Mouse (Mus musculus) MEL (cell line): ENCODE data around the gene Matn3. TPM values are rescaled to one million over a fixed set of nuclear protein-coding genes. Genes with fewer than 3 reads are reported as not detected.

Experiments used
- DNase-seq: peaks from one replicate; pipeline ENCODE4 v3.0.0; 2011; ENCODE audit warnings: low read depth, low spot score
- H3K27ac ChIP-seq: 2 replicates; pipeline ENCODE4 v1.5.1; 2012; ENCODE audit warnings: low read depth, mild to moderate bottlenecking, control low read depth, low read length, moderate library complexity; ENCODE audit not compliant: control insufficient read depth
- H3K27me3 ChIP-seq, 2 experiments: fragments of 150-350 bp in 1 of 2; sonication (generic) in 1 of 2; 2 replicates each; pipeline ENCODE4 v1.6.1; 2012; ENCODE audit warnings: low read length in 2 of 2, mild to moderate bottlenecking in 2 of 2, improper control_type of control experiment in 1 of 2, moderate library complexity in 1 of 2; ENCODE audit not compliant: insufficient read depth in 2 of 2, control insufficient read depth in 1 of 2
- H3K36me3 ChIP-seq, 2 experiments: 2 replicates each; pipeline ENCODE4 v1.6.1; 2012 to 2014; ENCODE audit warnings: low read length in 2 of 2, improper control_type of control experiment in 1 of 2, inconsistent platforms in 1 of 2, mild to moderate bottlenecking in 1 of 2; ENCODE audit not compliant: insufficient read depth in 2 of 2, control insufficient read depth in 1 of 2
- H3K4me1 ChIP-seq, 2 experiments: fragments of 150-350 bp in 1 of 2; sonication (generic) in 1 of 2; 2 replicates each; pipeline ENCODE4 v1.6.1; 2012; ENCODE audit warnings: low read length in 2 of 2, improper control_type of control experiment in 1 of 2, mild to moderate bottlenecking in 1 of 2; ENCODE audit not compliant: insufficient read depth in 2 of 2, control insufficient read depth in 1 of 2
- H3K4me3 ChIP-seq, 2 experiments: fragments of 150-350 bp in 1 of 2; sonication (generic) in 1 of 2; 2 replicates each; pipeline ENCODE4 v1.5.1; 2012; ENCODE audit warnings: low read depth in 2 of 2, low read length in 2 of 2, mild to moderate bottlenecking in 2 of 2, moderate library complexity in 2 of 2, control low read depth in 1 of 2, improper control_type of control experiment in 1 of 2; ENCODE audit not compliant: control insufficient read depth in 1 of 2, insufficient read depth in 1 of 2
- H3K79me2 ChIP-seq: 2 replicates; pipeline ENCODE4 v1.6.1; 2012; ENCODE audit warnings: mild to moderate bottlenecking, low read length, moderate library complexity; ENCODE audit not compliant: control insufficient read depth, poor library complexity, insufficient read depth
- H3K9ac ChIP-seq: 2 replicates; pipeline ENCODE4 v1.6.1; 2012; ENCODE audit warnings: low read depth, mild to moderate bottlenecking, control low read depth, low read length, moderate library complexity; ENCODE audit not compliant: control insufficient read depth, poor library complexity, severe bottlenecking
- H3K9me3 ChIP-seq: fragments of 150-350 bp; sonication (generic); replicated peaks from 2 replicates; pipeline ENCODE4 v1.6.1; 2012; ENCODE audit warnings: mild to moderate bottlenecking, low read length, improper control_type of control experiment, moderate library complexity; ENCODE audit not compliant: insufficient read depth
- BHLHE40 ChIP-seq: IDR thresholded peaks from 2 replicates; pipeline ENCODE4 v1.6.1; 2012; ENCODE audit warnings: low read depth, mild to moderate bottlenecking, inconsistent platforms, low read length, improper control_type of control experiment, borderline replicate concordance
- CHD2 ChIP-seq: IDR thresholded peaks from 2 replicates; pipeline ENCODE4 v1.6.1; 2011; ENCODE audit warnings: low read length, improper control_type of control experiment
- E2F4 ChIP-seq: IDR thresholded peaks from 2 replicates; pipeline ENCODE4 v1.6.1; 2011; ENCODE audit warnings: low read depth, low read length, improper control_type of control experiment, borderline replicate concordance
- EP300 ChIP-seq, 2 experiments: IDR thresholded peaks; 2 replicates each; pipeline ENCODE4 v1.6.1; 2011; ENCODE audit warnings: improper control_type of control experiment in 2 of 2, low read length in 2 of 2, low read depth in 1 of 2, mild to moderate bottlenecking in 1 of 2
- ETS1 ChIP-seq: IDR thresholded peaks from 2 replicates; pipeline ENCODE4 v1.6.1; 2012; ENCODE audit warnings: low read depth, mild to moderate bottlenecking, inconsistent platforms, low read length, improper control_type of control experiment, moderate library complexity
- GATA1 ChIP-seq: IDR thresholded peaks from 2 replicates; pipeline ENCODE4 v1.6.1; 2011; ENCODE audit warnings: low read depth, low read length, improper control_type of control experiment
- MAFK ChIP-seq: IDR thresholded peaks from 2 replicates; pipeline ENCODE4 v1.6.1; 2011; ENCODE audit warnings: low read depth, mild to moderate bottlenecking, low read length, improper control_type of control experiment, borderline replicate concordance
- NELFE ChIP-seq: IDR thresholded peaks from 2 replicates; pipeline ENCODE4 v1.6.1; 2011; ENCODE audit warnings: low read depth, low read length, improper control_type of control experiment
- POLR2AphosphoS2 ChIP-seq: IDR thresholded peaks from 2 replicates; pipeline ENCODE4 v1.6.1; 2011; ENCODE audit warnings: low read length, improper control_type of control experiment
- RAD21 ChIP-seq: IDR thresholded peaks from 2 replicates; pipeline ENCODE4 v1.6.1; 2011; ENCODE audit warnings: mild to moderate bottlenecking, low read depth, low read length, improper control_type of control experiment
- RCOR1 ChIP-seq: IDR thresholded peaks from 2 replicates; pipeline ENCODE4 v1.6.1; 2012; ENCODE audit warnings: low read depth, mild to moderate bottlenecking, inconsistent platforms, low read length, improper control_type of control experiment
- SIN3A ChIP-seq: IDR thresholded peaks from 2 replicates; pipeline ENCODE4 v1.6.1; 2012; ENCODE audit warnings: low read length, improper control_type of control experiment, inconsistent platforms
- TAL1 ChIP-seq: IDR thresholded peaks from 2 replicates; pipeline ENCODE4 v1.6.1; 2012; ENCODE audit warnings: mild to moderate bottlenecking, inconsistent platforms, low read length, moderate library complexity, mixed read lengths
- TBP ChIP-seq: IDR thresholded peaks from 2 replicates; pipeline ENCODE4 v1.8.0; 2011; ENCODE audit warnings: low read depth, low read length, improper control_type of control experiment
- TCF12 ChIP-seq: IDR thresholded peaks from 2 replicates; pipeline ENCODE4 v1.6.1; 2014; ENCODE audit warnings: low read depth, mild to moderate bottlenecking, inconsistent platforms, low read length, improper control_type of control experiment, moderate library complexity
- UBTF ChIP-seq: IDR thresholded peaks from 2 replicates; pipeline ENCODE4 v1.6.1; 2012; ENCODE audit warnings: low read depth, mild to moderate bottlenecking, inconsistent platforms, low read length, improper control_type of control experiment, moderate library complexity, borderline replicate concordance; ENCODE audit not compliant: insufficient read depth
- USF2 ChIP-seq, 2 experiments: IDR thresholded peaks; 2 replicates each; pipeline ENCODE4 v1.6.1; 2011 to 2012; ENCODE audit warnings: improper control_type of control experiment in 2 of 2, low read length in 2 of 2, borderline replicate concordance in 1 of 2, inconsistent platforms in 1 of 2, low read depth in 1 of 2, mild to moderate bottlenecking in 1 of 2; ENCODE audit not compliant: insufficient read depth in 1 of 2
- polyA plus RNA-seq, 2 experiments: library from polyadenylated mRNA; stranded (reverse) in 1 of 2; unstranded in 1 of 2; fragments of >175 nt in 1 of 2; fragments of >200 nt in 1 of 2; gene quantifications; 2 replicates each; pipeline versions ENCODE4 v1.2.1 to v1.2.4; 2012; ENCODE audit warnings: low replicate concordance in 2 of 2, low read depth in 1 of 2; ENCODE audit not compliant: insufficient read length in 2 of 2, insufficient read depth in 1 of 2, missing spikeins in 1 of 2
- total RNA-seq: library from RNA; depleted of rRNA; stranded (reverse); fragments of 300-350 nt; gene quantifications from 2 replicates; pipeline ENCODE4 v1.2.3, GENCODE M21; 2012

Matn3 gene
- total and polyA plus RNA-seq, 3 experiments = not detected

- Histone ChIP-seq H3K36me3 (peaks cover 0 to 10% of the 10 kb centered on the region in 2 experiments; a peak in 2 of 4 replicates), H3K4me3 (no peak overlapping the region), H3K9ac (no peak overlapping the region), H3K79me2 (no peaks in the 10 kb centered on the region), H3K27ac (no peak overlapping the region), H3K9me3 (no peaks in the 10 kb centered on the region), H3K4me1 (peaks cover 0 to 10% of the 10 kb centered on the region in 2 experiments; a peak in 3 of 4 replicates), H3K27me3 (no peaks in the 10 kb centered on the region)
- no peak for DNase-seq
- no peak for TF ChIP-seq SIN3A
- no peak for TF ChIP-seq CHD2
- TF ChIP-seq NELFE = no peak
- TF ChIP-seq RCOR1 = no peak
- no peak for TF ChIP-seq POLR2AphosphoS2
- TF ChIP-seq E2F4 = no peak
- TF ChIP-seq UBTF = no peak
- no peak for TF ChIP-seq MAFK
Measured at GRCm38 (mm10) chr12:8900107-8900698, 47.5 kb upstream of the Matn3 start.

- no peak for TF ChIP-seq RAD21
- TF ChIP-seq BHLHE40 = 0 out of 2 replicates have a peak, but pooled peaks have one; percentile 27
- TF ChIP-seq TAL1 = no peak
- peak; percentile 50 for TF ChIP-seq SIN3A
- peak; percentile 69 for TF ChIP-seq GATA1
- TF ChIP-seq TCF12 = peak; percentile 37; the same call in 1 of the 2 replicates
- TF ChIP-seq EP300 (IDR thresholded peaks at IDR 0.05; ENCODE audit: low read depth in 1 of 2, low read length in 2 of 2) = peak in 1 of 2 experiments; percentile 46; a peak in 1 of 4 replicates
- TF ChIP-seq POLR2AphosphoS2 = no peak
- peak; percentile 93 for TF ChIP-seq ETS1
- no peak for TF ChIP-seq USF2 (IDR thresholded peaks at IDR 0.05; ENCODE audit: borderline replicate concordance in 1 of 2, insufficient read depth in 1 of 2, low read depth in 1 of 2, low read length in 2 of 2)
- no peak for TF ChIP-seq TBP
- H3K4me1 ChIP-seq = peaks cover 0 to 10% of the 10 kb centered on the region in 2 experiments; a peak in 3 of 4 replicates
- H3K4me3 ChIP-seq = no peak overlapping the region
- H3K9ac ChIP-seq = no peak overlapping the region
- DNase-seq = peak; percentile 43
- H3K9me3 ChIP-seq = no peaks in the 10 kb centered on the region
- H3K27me3 ChIP-seq = no peaks in the 10 kb centered on the region
- H3K36me3 ChIP-seq = peaks cover 0 to 10% of the 10 kb centered on the region in 2 experiments; a peak in 2 of 4 replicates
- H3K27ac ChIP-seq = no peak overlapping the region
- no peaks in the 10 kb centered on the region for H3K79me2 ChIP-seq
Measured at GRCm38 (mm10) chr12:8900919-8901663, 46.6 kb upstream of the Matn3 start.
